Mouse (Mus musculus) mouse trophoblast stem cell (cell line): ENCODE measurements around the gene Gm28845.

Experiments used
- in situ Hi-C, 2 experiments: fragments of 300-500 bp; cut with MseI, MboI; formaldehyde crosslinking; loops; 2 replicates in 1 of 2; 3 replicates in 1 of 2; pipeline ENCODE4 v1.15.1; 2025

Gene Gm28845

GRCm38 (mm10) chr1:65119438-65119837 lies at the start of gene Gm28845:
Gene Gm28845, minus strand, starts transcription at chr1:65119558.
- in situ Hi-C loops, result loop anchor here in 1 of 2 experiments (5.0 kb wide), 1 partner anchor 58 kb away; no protein-coding TSS in a partner anchor

GRCm38 (mm10) chr1:65167496-65167895 lies 48.1 kb upstream of the Gm28845 start:
- in situ Hi-C loops, result no loop called here

DNA sequence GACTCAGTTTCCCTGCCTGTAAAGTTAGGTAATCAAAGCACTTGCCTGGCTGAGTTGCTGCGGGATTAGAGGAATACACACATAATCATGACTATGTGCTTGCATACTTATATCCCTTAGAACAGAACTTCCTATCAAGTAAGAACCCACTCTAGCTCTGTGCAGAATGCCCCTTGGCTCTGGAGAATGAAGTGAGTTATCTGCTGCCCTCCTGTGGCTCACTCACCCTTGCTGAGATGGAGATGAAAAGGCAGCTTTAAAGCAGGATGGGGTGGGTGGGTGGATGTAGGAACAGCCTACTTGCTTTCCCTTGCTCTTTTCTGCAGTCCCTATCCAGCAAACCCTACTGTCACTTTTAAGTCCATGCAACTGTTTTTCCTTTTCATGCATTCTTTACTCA lies 42.9 kb upstream of the Gm28845 start:
- in situ Hi-C loops, result no loop called here

- in situ Hi-C loops, result no loop called here
Measured at GRCm38 (mm10) chr1:65156111-65156510, 36.8 kb upstream of the Gm28845 start.

- in situ Hi-C loops, result no loop called here
Measured at GRCm38 (mm10) chr1:65154814-65155213, 35.5 kb upstream of the Gm28845 start.

- in situ Hi-C loops, result no loop called here
Measured at GRCm38 (mm10) chr1:65147971-65148370, 28.6 kb upstream of the Gm28845 start.

DNA sequence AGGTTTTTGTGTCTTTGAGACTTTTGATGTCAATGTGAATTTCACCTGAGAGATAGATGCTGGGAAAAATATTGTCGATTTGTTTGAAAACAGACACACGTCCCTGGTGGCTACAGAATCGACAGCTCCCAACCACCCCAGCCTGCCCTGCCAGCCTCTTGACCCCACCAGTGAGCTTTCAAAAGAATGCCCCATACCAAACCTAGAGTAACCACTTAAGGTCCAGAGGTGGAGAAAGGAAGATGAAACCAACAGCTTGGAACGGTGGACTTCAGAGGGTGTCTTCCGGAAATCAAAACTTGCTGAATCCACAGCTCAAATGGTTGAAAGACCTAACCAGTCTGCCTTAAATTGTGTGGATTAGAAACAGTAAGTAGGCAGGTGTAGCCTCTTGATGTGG lies 28.0 kb upstream of the Gm28845 start:
- in situ Hi-C loops, result no loop called here

- in situ Hi-C loops, result no loop called here
Measured at GRCm38 (mm10) chr1:65146601-65147000, 27.2 kb upstream of the Gm28845 start.

DNA sequence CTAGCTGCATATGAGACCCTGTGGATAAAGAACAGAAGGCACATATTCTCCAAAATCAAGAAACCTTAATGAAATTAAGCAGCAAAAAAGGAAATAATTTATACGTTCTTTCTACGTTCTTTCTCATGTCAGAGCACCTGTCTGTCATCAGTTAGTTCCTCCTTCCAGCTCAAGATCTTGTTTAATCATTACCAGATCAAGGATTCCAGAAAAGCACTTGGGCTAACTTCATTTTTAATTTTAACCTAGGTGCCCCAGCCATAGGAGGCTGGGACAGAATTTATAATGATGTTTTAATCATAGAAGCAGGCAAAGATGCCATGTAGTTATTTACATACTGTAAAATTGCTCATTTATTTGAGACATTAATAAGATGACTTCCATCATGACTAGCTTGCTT lies 25.4 kb upstream of the Gm28845 start:
- in situ Hi-C loops, result no loop called here

GRCm38 (mm10) chr1:65137560-65137959 lies 18.2 kb upstream of the Gm28845 start:
- in situ Hi-C loops, result no loop called here

GRCm38 (mm10) chr1:65132833-65133232 lies 13.5 kb upstream of the Gm28845 start:
- in situ Hi-C loops, result no loop called here

GRCm38 (mm10) chr1:65131671-65132070 lies 12.3 kb upstream of the Gm28845 start:
- in situ Hi-C loops, result no loop called here

DNA sequence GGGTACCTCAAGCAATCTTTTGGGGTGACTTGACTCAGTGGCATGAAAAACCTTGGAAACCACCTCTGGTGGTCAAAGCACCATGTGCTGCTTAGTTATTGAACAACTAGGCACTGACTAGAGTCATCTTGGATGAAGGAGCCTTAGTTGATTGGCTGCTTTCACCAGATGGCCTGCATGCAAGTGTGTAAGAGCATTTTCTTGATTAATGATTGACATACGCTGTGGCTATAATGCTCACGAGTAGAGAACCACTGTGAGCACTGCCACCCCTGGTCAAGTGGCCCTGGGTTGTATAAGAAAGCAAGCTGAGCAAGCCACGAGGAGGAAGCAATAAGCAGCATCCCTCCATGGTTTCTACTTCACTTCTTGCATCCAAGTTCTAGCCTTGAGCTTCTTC lies 10.9 kb upstream of the Gm28845 start:
- in situ Hi-C loops, result no loop called here

- in situ Hi-C loops, result no loop called here
Measured at GRCm38 (mm10) chr1:65129634-65130180, 10.3 kb upstream of the Gm28845 start.

DNA sequence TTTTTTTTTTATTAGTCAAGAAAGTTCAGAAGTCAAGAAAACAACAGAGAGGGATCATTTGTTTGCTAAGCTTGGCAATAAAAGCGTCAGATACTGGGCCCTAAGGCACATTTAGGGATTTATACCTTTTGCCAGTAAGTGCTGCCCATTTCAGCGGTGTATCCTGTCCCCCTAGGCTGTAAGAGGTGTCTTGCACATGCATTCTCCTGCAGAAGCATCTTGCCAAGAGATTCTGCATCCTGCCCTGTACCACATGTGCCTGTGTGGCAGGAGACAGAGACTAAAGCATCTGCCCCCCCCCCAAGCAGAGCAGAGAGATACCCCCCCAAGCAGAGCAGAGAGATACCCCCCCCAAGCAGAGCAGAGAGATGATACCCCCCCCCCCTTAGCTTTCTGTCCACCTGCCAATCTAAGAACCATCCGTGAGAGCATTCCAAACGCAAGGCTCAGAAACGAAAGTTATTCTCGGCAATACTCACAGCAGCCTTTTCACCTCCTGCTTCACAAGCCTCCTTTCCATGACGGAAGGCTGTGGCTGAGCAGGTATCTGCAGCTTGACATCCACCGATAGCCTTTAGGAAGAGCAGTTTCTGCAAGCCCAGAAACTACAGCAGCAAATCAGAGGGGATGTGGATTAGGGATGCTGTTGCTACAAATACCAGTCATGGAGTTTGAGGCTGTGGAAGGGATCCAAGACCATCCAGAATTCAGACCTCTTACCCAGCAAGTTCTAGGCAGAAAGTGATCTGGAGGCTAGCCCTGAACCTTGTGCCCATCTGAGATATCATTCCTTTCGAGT lies 3.4 kb upstream of the Gm28845 start, which contains the start of gene D630023F18Rik:
Gene D630023F18Rik (minus strand): TSS at position 641 of the 799 bp plus-strand sequence.
- in situ Hi-C loops, result no loop called here

- in situ Hi-C loops, result loop anchor here in 1 of 2 experiments (5.0 kb wide), 1 partner anchor 59 kb away; no protein-coding TSS in a partner anchor
Measured at GRCm38 (mm10) chr1:65118150-65118913, 1.0 kb downstream of the Gm28845 start.

DNA sequence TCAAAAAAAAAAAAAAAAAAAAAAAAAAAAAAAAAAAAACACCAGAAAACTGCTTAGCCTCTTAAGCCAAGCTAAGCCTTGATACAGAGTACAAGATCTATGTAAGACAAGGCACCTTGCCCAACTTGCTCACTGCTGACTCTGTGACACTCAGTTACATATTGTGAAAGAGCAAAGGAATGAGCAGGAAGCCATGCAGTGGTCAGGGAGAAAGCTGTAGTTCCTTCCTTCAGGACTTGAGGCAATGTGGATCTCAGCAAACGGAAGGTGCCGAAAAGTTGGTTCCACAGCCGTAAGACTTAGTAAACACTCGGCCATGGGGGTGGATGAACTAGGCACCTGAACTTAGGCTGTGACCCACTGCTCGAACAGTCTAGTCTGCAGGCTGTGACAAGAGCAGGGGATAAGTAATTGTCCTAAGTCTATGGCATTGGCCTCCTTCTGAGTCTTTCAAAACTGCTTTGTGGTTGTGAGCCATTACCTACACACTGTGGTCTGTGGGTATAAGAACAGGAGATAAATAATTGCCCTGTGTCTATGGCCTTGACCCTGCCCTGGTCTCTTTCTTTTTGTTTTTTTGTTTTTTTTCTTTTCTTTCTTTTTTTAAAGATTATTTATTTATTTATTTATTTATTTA lies 5.7 kb downstream of the Gm28845 start:
- in situ Hi-C loops, result loop anchor here in 1 of 2 experiments (5.0 kb wide), 1 partner anchor 64 kb away; no protein-coding TSS in a partner anchor

DNA sequence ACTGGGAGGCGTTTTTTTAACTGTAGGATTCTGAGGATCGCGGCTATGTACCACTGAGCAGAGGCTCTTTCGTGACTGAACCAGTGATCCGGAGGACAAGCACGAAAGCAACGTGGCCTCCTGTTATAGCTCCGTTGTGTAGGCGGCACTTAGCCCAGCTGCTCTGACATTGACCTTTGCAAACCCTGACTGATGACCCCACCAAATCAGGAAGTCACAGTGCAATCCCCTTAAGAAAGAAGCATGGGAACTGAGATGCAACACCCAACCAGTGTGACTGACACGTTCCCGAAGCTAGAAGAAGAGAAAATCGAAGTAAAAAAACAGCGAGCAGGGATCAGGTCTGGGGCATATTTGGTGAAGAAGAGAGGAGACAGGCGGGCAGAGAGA lies 6.6 kb downstream of the Gm28845 start:
- in situ Hi-C loops, result loop anchor here in 1 of 2 experiments (5.0 kb wide), 1 partner anchor 64 kb away; no protein-coding TSS in a partner anchor

DNA sequence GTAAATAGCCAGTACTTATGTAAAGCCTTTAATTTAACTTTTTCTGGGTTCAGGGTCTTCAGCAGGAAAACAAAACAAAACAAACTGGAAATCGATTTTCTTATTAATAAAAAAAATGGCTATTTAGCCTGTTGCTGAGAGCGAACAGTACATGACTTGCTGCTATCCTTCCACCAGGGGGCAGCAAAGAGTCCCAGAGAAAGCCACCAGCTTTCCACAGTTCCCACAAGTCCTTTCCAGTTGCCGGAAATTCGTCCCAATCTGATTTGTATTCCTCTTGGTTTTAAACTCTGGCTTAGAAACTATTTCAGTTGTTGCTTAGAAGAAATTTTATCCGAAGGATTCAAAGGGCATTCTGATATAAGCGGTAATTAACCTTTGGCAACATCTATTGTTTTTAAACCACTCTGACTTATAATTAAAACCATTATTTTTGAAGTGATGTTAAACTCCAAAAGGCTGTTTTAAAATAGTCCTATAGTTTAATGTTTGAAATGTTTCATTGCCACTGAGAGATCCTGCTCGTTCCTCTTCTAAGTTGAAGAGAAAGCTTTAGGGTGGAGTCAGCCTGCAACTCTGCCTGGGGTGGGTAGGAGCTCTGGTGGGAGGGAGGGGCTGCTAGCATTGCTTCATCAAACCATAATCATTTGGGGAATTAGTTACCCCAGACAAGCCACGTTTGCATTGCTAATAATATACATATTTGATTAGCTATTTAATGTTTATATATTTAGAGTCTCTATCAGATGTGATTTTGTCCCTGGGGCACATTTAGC lies 7.1 kb downstream of the Gm28845 start:
- in situ Hi-C loops, result loop anchor here in 1 of 2 experiments (5.0 kb wide), 1 partner anchor 65 kb away; no protein-coding TSS in a partner anchor

GRCm38 (mm10) chr1:65109756-65110435 lies 9.5 kb downstream of the Gm28845 start:
- in situ Hi-C loops, result loop anchor here in 1 of 2 experiments (5.0 kb wide), 1 partner anchor 67 kb away; no protein-coding TSS in a partner anchor
